ENCODE assay signal across 8 mouse cellular contexts in the genomic region with DNA sequence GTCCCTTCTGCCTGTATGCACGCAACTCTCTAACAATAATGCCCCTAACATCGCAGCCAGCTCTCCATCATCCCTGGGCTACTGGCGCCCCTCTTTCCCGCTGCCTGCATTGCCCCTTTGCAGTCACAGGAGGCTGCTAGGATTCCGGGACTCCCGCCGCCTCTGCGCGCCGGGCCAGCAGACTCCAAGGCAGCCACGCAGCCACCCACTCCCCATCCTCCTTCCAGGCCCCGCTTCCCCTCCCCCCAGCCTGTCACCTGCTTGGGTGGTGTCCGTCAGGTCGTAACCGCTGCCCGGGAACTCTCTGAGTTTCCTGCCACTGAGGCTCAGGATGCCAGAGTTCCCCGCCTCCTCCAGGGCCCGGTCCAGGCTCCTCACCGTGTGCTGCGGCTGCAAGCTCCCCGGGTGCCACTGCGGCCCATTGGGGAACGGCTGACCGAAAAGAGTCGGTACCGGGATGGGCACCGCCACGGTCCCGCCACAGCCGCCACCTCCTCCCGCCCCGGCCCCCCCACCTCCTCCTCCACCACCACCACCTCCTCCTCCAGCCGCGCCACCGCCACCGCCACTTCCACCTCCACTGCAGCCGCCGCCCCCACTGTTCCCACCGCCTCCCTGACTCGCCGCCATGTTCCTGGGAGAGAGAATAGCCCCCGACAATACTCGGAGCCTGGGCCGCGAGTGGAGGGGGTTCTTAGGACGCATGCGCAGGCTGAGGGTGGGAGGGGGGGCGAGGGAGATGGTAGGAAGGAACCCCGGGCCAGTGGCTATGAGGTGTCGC. TPM values are rescaled to one million over a fixed set of nuclear protein-coding genes. Genes with fewer than 3 reads are reported as not detected.
DNase-seq lines count a peak whose midpoint lies in the region; ATAC-seq and TF ChIP-seq lines count a peak whose summit lies in the region.

Gene Lrch2, minus strand, starts transcription at position 661 of the 781 bp plus-strand sequence.

- H3K27me3 ChIP-seq in embryonic facial prominence, embryonic 14.5 days (replicated peaks; ENCODE audit: control insufficient read depth, insufficient read depth, low read length): no peaks in the 10 kb centered on the region
- H3K27me3 ChIP-seq in heart, embryonic 13.5 days (replicated peaks): no peaks in the 10 kb centered on the region
- H3K27me3 ChIP-seq in liver, postnatal 0 days (ENCODE audit: insufficient read depth, low read length): no peaks in the 10 kb centered on the region; the same call in 1 of the 2 replicates

- no peaks in the 10 kb centered on the region for H3K4me1 ChIP-seq in embryonic facial prominence, embryonic 14.5 days (ENCODE audit: control insufficient read depth, insufficient read depth, low read length)
- H3K4me1 ChIP-seq in heart, embryonic 13.5 days: no peaks in the 10 kb centered on the region
- H3K4me1 ChIP-seq in liver, postnatal 0 days (ENCODE audit: insufficient read depth): no peaks in the 10 kb centered on the region

- H3K4me2 ChIP-seq in embryonic facial prominence, embryonic 14.5 days (ENCODE audit: low read depth, low read length): peak within 1 kb of the TSS; percentile 53
- peak within 1 kb of the TSS; percentile 65 for H3K4me2 ChIP-seq in heart, embryonic 13.5 days
- peak within 1 kb of the TSS; percentile 59 for H3K4me2 ChIP-seq in liver, postnatal 0 days (ENCODE audit: low read depth, low read length)

- peak within 1 kb of the TSS; percentile 66 for H3K27ac ChIP-seq in embryonic facial prominence, embryonic 14.5 days (replicated peaks; ENCODE audit: low read depth, low read length)
- peak within 1 kb of the TSS; percentile 79 for H3K27ac ChIP-seq in heart, embryonic 13.5 days (replicated peaks)
- no peak within 1 kb of the TSS for H3K27ac ChIP-seq in liver, postnatal 0 days (ENCODE audit: low read depth)

- ATAC-seq in embryonic facial prominence, embryonic 14.5 days (ENCODE audit: low read depth): peak; percentile 93
- ATAC-seq in heart, embryonic 13.5 days (ENCODE audit: extremely low read depth, insufficient number of reproducible peaks, low FRiP score, low TSS enrichment): no peak; the same call in 1 of the 2 replicates
- ATAC-seq in liver, postnatal 0 days: no peak
- no peak for ATAC-seq in activated CD4-positive, CD25-positive, alpha-beta regulatory T cell, adult 4 months

- peak within 1 kb of the TSS; percentile 67 for H3K9ac ChIP-seq in embryonic facial prominence, embryonic 14.5 days (ENCODE audit: low read depth, low read length)
- peak within 1 kb of the TSS; percentile 80 for H3K9ac ChIP-seq in heart, embryonic 13.5 days
- H3K9ac ChIP-seq in liver, postnatal 0 days (replicated peaks): no peak within 1 kb of the TSS

- H3K36me3 ChIP-seq in embryonic facial prominence, embryonic 14.5 days (ENCODE audit: control insufficient read depth, insufficient read depth, low read length): no peaks in the 10 kb centered on the region
- no peaks in the 10 kb centered on the region for H3K36me3 ChIP-seq in heart, embryonic 13.5 days
- no peaks in the 10 kb centered on the region for H3K36me3 ChIP-seq in liver, postnatal 0 days (replicated peaks; ENCODE audit: insufficient read depth, low read length)

- WGBS in embryonic facial prominence, embryonic 14.5 days: 14% methylated on average over 17 of the region's 50 CpGs
- 7% methylated on average over 32 of the region's 50 CpGs for WGBS in heart, embryonic 13.5 days
- WGBS in liver, postnatal 0 days (ENCODE audit: insufficient replicate concordance): 17% methylated on average over 29 of the region's 50 CpGs

- TF ChIP-seq EP300 in liver, postnatal 0 days (IDR thresholded peaks at IDR 0.05; ENCODE audit: low read depth): no peak

- H3K4me3 ChIP-seq in embryonic facial prominence, embryonic 14.5 days (ENCODE audit: low read depth, low read length): peak within 1 kb of the TSS; percentile 52
- peak within 1 kb of the TSS; percentile 67 for H3K4me3 ChIP-seq in heart, embryonic 13.5 days
- H3K4me3 ChIP-seq in liver, postnatal 0 days (ENCODE audit: low read depth, low read length): peak within 1 kb of the TSS; percentile 32

- DNase-seq in layer of hippocampus, adult 11-12 months (ENCODE audit: low spot score): peak; percentile 37
- no peak for DNase-seq in layer of hippocampus, adult 9-10 months (ENCODE audit: low spot score)
- peak; percentile 65 for DNase-seq in embryonic facial prominence, embryonic 14.5 days (ENCODE audit: low spot score)
- peak; percentile 17 to 57 for DNase-seq in layer of hippocampus, adult 18-20 months (ENCODE audit: low spot score in 2 of 2)
- DNase-seq in liver, postnatal 0 days: peak; percentile 12
- DNase-seq in retina, adult 2 months (ENCODE audit: low read depth, low spot score): peak; percentile 26

- no peak for TF ChIP-seq CTCF in liver, postnatal 0 days (IDR thresholded peaks at IDR 0.05; ENCODE audit: low read depth)

- no peaks in the 10 kb centered on the region for H3K9me3 ChIP-seq in embryonic facial prominence, embryonic 14.5 days (ENCODE audit: control insufficient read depth, low read length)
- H3K9me3 ChIP-seq in heart, embryonic 13.5 days: no peaks in the 10 kb centered on the region
- H3K9me3 ChIP-seq in liver, postnatal 0 days (ENCODE audit: low read length): no peaks in the 10 kb centered on the region

RNA-seq across cellular contexts. Expression of gene Lrch2, which starts in this region (rescaled TPM):
- polyA plus RNA-seq in embryonic facial prominence, embryonic 14.5 days (2014; fragmentation: Nextera tagmentation; extraction: Ambion mirVana): 8.1 and 9.3 TPM in 2 replicates
- 2.2 and 2.4 TPM in 2 replicates for polyA plus RNA-seq in heart, embryonic 13.5 days (2015; fragmentation: Nextera tagmentation; extraction: Ambion mirVana)
- 10 to 100 TPM; 26.2 to 26.4 TPM for total RNA-seq in layer of hippocampus, adult 18-20 months (2021)
- polyA plus RNA-seq in liver, postnatal 0 days (2015; fragmentation: Nextera tagmentation; extraction: Ambion mirVana): 0.13 and 0.19 TPM in 2 replicates
- not detected for polyA plus RNA-seq in activated CD4-positive, CD25-positive, alpha-beta regulatory T cell, adult 4 months (2017; shearing (Covaris generic))

Comparison
In these comparisons a context has a peak if more than half of its experiments do, and no peak if none do; other contexts are left out.
1. Peak in DNase-seq, H3K4me3 ChIP-seq and H3K4me2 ChIP-seq in liver, postnatal 0 days; RNA of the gene not detected or under 1 TPM.